21 mouse cellular contexts compared by ENCODE assay signal in the genomic region with DNA sequence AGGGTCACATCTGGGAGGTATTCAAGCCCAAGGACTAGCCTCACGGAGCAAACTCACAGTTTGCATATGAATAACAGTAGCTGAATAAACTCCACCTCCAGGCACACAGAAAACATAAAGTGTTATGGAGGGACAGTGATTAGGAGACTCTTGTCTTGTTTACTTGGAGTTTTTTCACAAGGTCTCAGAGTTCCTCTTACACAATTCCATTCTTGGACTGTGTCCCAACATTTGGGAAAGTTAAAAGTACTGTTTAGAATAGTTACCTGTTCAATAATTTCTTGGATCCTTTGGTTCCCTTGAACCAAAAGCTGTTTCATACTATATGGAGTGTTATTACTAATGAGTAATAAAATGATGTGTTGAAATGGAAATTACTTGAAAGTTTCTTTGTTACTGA. TPM values are rescaled to one million over a fixed set of nuclear protein-coding genes. Genes with fewer than 3 reads are reported as not detected.
"Had no signal": no experiment of that assay in that cellular context is flagged by ENCODE, and none has a peak within 500 bp of the region (broad histone marks: within the 10 kb centered on the region; RNA-seq: fewer than 3 reads in every experiment).

No protein-coding gene starts in this region.

- H3K27ac ChIP-seq: kidney, postnatal 0 days; left cerebral cortex, adult 2 months; limb, embryonic 12.5 days; limb, embryonic 15.5 days; liver, embryonic 15.5 days; midbrain, embryonic 10.5 days; midbrain, embryonic 13.5 days; neural tube, embryonic 13.5 days; stomach, embryonic 15.5 days had no signal

- H3K27me3 ChIP-seq: limb, embryonic 12.5 days; limb, embryonic 15.5 days; liver, embryonic 15.5 days; megakaryocyte, embryonic 14.5 days; midbrain, embryonic 13.5 days; neural tube, embryonic 13.5 days; stomach, embryonic 15.5 days had no signal

- ATAC-seq: intestine, postnatal 0 days; midbrain, embryonic 13.5 days had no signal

- H3K4me1 ChIP-seq: limb, embryonic 12.5 days; limb, embryonic 15.5 days; midbrain, embryonic 13.5 days; neural tube, embryonic 13.5 days; stomach, embryonic 15.5 days had no signal

- H3K9me3 ChIP-seq: limb, embryonic 12.5 days; limb, embryonic 15.5 days; liver, embryonic 15.5 days; megakaryocyte, embryonic 14.5 days; midbrain, embryonic 10.5 days; midbrain, embryonic 13.5 days; neural tube, embryonic 13.5 days; stomach, embryonic 15.5 days had no signal

- H3K9ac ChIP-seq: limb, embryonic 12.5 days; limb, embryonic 15.5 days; liver, embryonic 15.5 days; lung, embryonic 14.5 days; midbrain, embryonic 13.5 days; neural tube, embryonic 13.5 days; stomach, embryonic 15.5 days had no signal

- H3K4me2 ChIP-seq: limb, embryonic 12.5 days; limb, embryonic 15.5 days; liver, embryonic 15.5 days; lung, embryonic 14.5 days; midbrain, embryonic 13.5 days; neural tube, embryonic 13.5 days; stomach, embryonic 15.5 days had no signal

- H3K36me3 ChIP-seq: limb, embryonic 12.5 days; stomach, embryonic 15.5 days had no signal

- H3K4me3 ChIP-seq: left cerebral cortex, adult 2 months; limb, embryonic 12.5 days; limb, embryonic 15.5 days; liver, embryonic 15.5 days; megakaryocyte, embryonic 14.5 days; midbrain, embryonic 10.5 days; midbrain, embryonic 13.5 days; myocyte; neural tube, embryonic 13.5 days; stomach, embryonic 15.5 days had no signal

- DNase-seq: kidney, postnatal 36 days; layer of hippocampus, postnatal 36 days; left cerebral cortex, postnatal 4 days; lung, embryonic 14.5 days; lung, postnatal 10 days; retina, postnatal 1 day; right cerebral cortex, postnatal 25 days; spleen, adult 18-20 months; thymus, postnatal 36 days had no signal

RNA-seq across cellular contexts. Expression of a gene that starts 46.9 kb away (rescaled TPM):
- polyA plus RNA-seq: liver, embryonic 15.5 days; myocyte had no signal
